Mouse (Mus musculus) MEL (cell line): ENCODE data around the gene Ube3b.

ENCODE experiments used
- CTCF ChIP-seq, 3 experiments: IDR thresholded peaks in 2 of 3; conservative IDR thresholded peaks in 1 of 3; 2 replicates each; pipeline ENCODE4 v1.5.1; 2011 to 2012; ENCODE audit warnings: low read length in 3 of 3, low read depth in 2 of 3, mild to moderate bottlenecking in 2 of 3, improper control_type of control experiment in 1 of 3, inconsistent platforms in 1 of 3, mixed read lengths in 1 of 3, moderate library complexity in 1 of 3; ENCODE audit not compliant: control insufficient read depth in 1 of 3, insufficient read depth in 1 of 3, poor library complexity in 1 of 3, severe bottlenecking in 1 of 3
- POLR2A ChIP-seq, 2 experiments: IDR thresholded peaks; 2 replicates each; pipeline ENCODE4 v1.6.1; 2011 to 2012; ENCODE audit warnings: low read length in 2 of 2, mild to moderate bottlenecking in 2 of 2, control low read depth in 1 of 2, improper control_type of control experiment in 1 of 2, low read depth in 1 of 2, moderate library complexity in 1 of 2; ENCODE audit not compliant: control insufficient read depth in 1 of 2, insufficient read depth in 1 of 2, poor library complexity in 1 of 2
- RCOR1 ChIP-seq: IDR thresholded peaks from 2 replicates; pipeline ENCODE4 v1.6.1; 2012; ENCODE audit warnings: low read depth, mild to moderate bottlenecking, inconsistent platforms, low read length, improper control_type of control experiment

DNA sequence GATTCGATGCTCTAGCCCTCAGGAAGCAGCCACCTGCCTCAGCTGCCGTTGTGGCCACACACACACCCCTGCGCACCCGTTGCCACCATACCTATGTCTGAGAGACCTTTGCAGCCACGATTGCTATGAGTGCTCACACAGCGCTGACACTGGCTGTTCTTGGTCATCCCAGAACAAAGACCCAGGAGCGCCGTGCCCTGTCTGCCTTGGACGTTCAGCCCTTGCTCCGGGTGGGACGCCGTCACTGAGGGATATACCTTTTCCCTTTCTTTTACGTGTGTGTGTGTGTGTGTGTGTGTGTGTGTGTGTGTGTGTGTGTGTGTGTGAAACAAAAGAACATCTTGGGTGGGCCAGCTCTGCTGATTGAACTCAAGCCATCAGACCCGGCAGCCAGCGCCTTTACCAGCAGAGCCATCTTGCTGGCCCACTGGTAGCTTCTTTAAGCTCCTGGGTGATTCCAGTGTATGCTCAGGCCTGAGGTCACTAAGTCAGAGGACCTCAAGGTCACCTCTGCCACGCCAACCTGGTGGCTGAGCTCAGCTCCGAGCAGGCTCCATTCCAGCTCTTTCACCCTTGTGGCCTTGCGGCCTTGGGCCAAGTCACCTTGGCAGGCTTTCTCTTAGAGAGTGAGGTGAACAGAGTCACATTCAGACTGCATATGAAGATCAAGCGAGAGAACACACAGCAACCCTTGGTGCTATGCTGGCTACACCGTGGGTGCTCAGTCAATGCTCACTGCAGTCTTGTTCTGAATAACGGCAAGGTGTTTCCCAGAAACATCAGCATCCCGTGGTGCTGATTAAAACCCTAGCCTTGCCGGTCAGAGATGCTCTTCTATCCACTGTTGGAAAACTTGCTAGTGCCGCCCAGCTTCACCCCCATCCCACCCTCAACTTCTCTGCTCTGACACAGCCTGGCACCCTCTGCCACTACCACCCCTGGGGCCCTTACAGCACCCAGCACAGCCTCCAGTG lies 81.9 kb downstream of the Ube3b start:
- TF ChIP-seq POLR2A (IDR thresholded peaks at IDR 0.05; ENCODE audit: control insufficient read depth in 1 of 2, insufficient read depth in 1 of 2, low read depth in 1 of 2, low read length in 2 of 2, poor library complexity in 1 of 2) = no peak
- no peak for TF ChIP-seq CTCF (IDR thresholded peaks at IDR 0.05 in 2 of 3, conservative IDR thresholded peaks at IDR 0.05 in 1 of 3; ENCODE audit: control insufficient read depth in 1 of 3, insufficient read depth in 1 of 3, low read depth in 2 of 3, low read length in 3 of 3, poor library complexity in 1 of 3, severe bottlenecking in 1 of 3)
- TF ChIP-seq RCOR1 = no peak
